Mouse (Mus musculus) bone marrow macrophage, adult 2 months (primary cell): ENCODE results near the gene Dtd1.

Experiments
- CTCF ChIP-seq: IDR thresholded peaks from 2 replicates; pipeline ENCODE4 v1.5.1; 2012; ENCODE audit warnings: low read depth, mild to moderate bottlenecking, low read length, moderate library complexity
- POLR2A ChIP-seq: IDR thresholded peaks from 2 replicates; pipeline ENCODE4 v1.6.1; 2012; ENCODE audit warnings: mild to moderate bottlenecking, low read depth, low read length, borderline replicate concordance

DNA sequence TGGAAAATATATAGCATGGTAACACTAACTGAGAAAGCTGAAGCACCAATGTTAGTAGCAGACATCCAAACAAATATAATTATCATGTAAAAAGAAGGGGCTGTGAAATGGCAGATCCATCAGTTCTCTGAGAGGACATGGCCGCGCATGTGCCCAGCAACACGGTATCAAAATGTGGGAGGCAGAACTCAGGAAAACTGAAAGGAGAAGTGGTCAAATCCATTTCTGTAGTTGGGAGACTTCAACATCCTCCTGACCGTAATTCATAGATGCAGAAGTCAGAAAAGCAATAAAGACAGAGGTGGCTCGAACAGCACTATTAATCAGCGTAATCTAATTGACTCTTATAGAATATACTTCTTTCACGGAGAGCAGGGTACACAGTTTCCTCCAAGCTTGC is 179.6 kb downstream of the Dtd1 start:
- TF ChIP-seq POLR2A = no peak
- TF ChIP-seq CTCF = no peak
